Mouse (Mus musculus): ENCODE measurements around the gene Olfr1105. TPM values are rescaled to one million over a fixed set of nuclear protein-coding genes. Genes with fewer than 3 reads are reported as not detected.

The Olfr1105 gene
- total RNA-seq (2012; rRNA removed) (not detected in 2 replicates), polyA plus RNA-seq (2012; ENCODE audit: insufficient read depth in 1 of 2, insufficient read length in 2 of 2, low read depth in 1 of 2, low replicate concordance in 2 of 2, missing spikeins in 1 of 2) (not detected)

- TF ChIP-seq MEF2A (IDR thresholded peaks at IDR 0.05; ENCODE audit: extremely low read depth, insufficient replicate concordance, low read depth, low read length, poor library complexity, severe bottlenecking): no peak
- TF ChIP-seq GABPA (IDR thresholded peaks at IDR 0.05; ENCODE audit: low read depth, low read length): no peak
- no peak for TF ChIP-seq NELFE (IDR thresholded peaks at IDR 0.05; ENCODE audit: low read depth, low read length)
- TF ChIP-seq POLR2AphosphoS5 (IDR thresholded peaks at IDR 0.05; ENCODE audit: borderline replicate concordance, low read depth, low read length): no peak
- TF ChIP-seq KAT2A (conservative IDR thresholded peaks at IDR 0.05; ENCODE audit: low read depth, low read length): no peak
- TF ChIP-seq HCFC1 (IDR thresholded peaks at IDR 0.05; ENCODE audit: low read depth, low read length): no peak
- TF ChIP-seq BHLHE40 (IDR thresholded peaks at IDR 0.05; ENCODE audit: borderline replicate concordance, low read depth, low read length): no peak
- TF ChIP-seq MYC (IDR thresholded peaks at IDR 0.05; ENCODE audit: low read depth, low read length): no peak
- no peak for TF ChIP-seq E2F4 (IDR thresholded peaks at IDR 0.05; ENCODE audit: borderline replicate concordance, low read depth, low read length)
- no peak for TF ChIP-seq ZKSCAN1 (IDR thresholded peaks at IDR 0.05; ENCODE audit: low read depth, low read length)
- TF ChIP-seq ZC3H11A (IDR thresholded peaks at IDR 0.05; ENCODE audit: low read depth, low read length): no peak
- TF ChIP-seq SIN3A (IDR thresholded peaks at IDR 0.05; ENCODE audit: low read length): no peak
- no peak for TF ChIP-seq MAFK (IDR thresholded peaks at IDR 0.05; ENCODE audit: borderline replicate concordance, low read depth, low read length)
- TF ChIP-seq RCOR1 (IDR thresholded peaks at IDR 0.05; ENCODE audit: low read depth, low read length): no peak
- TF ChIP-seq TCF12 (IDR thresholded peaks at IDR 0.05; ENCODE audit: low read depth, low read length): no peak
- TF ChIP-seq MYB (IDR thresholded peaks at IDR 0.05; ENCODE audit: low read depth, low read length): no peak
- no peak for TF ChIP-seq USF2 (IDR thresholded peaks at IDR 0.05; ENCODE audit: borderline replicate concordance in 1 of 2, insufficient read depth in 1 of 2, low read depth in 1 of 2, low read length in 2 of 2)
- no peak for DNase-seq (ENCODE audit: low read depth, low spot score)
- H3K36me3 ChIP-seq (ENCODE audit: control insufficient read depth in 1 of 2, insufficient read depth in 2 of 2, low read length in 2 of 2): no peaks in the 10 kb centered on the region
- no peak within 1 kb of the TSS for H3K9ac ChIP-seq (ENCODE audit: control insufficient read depth, low read depth, low read length, poor library complexity, severe bottlenecking)
- H3K4me1 ChIP-seq (ENCODE audit: control insufficient read depth in 1 of 2, insufficient read depth in 2 of 2, low read length in 2 of 2): no peaks in the 10 kb centered on the region
- H3K9me3 ChIP-seq (replicated peaks; ENCODE audit: insufficient read depth, low read length): no peaks in the 10 kb centered on the region
- H3K79me2 ChIP-seq (ENCODE audit: control insufficient read depth, insufficient read depth, low read length, poor library complexity): no peaks in the 10 kb centered on the region
- H3K4me3 ChIP-seq (ENCODE audit: control insufficient read depth in 1 of 2, insufficient read depth in 1 of 2, low read depth in 2 of 2, low read length in 2 of 2): no peak within 1 kb of the TSS
- no peak within 1 kb of the TSS for H3K27ac ChIP-seq (ENCODE audit: control insufficient read depth, low read depth, low read length)
- no peaks in the 10 kb centered on the region for H3K27me3 ChIP-seq (ENCODE audit: control insufficient read depth in 1 of 2, insufficient read depth in 2 of 2, low read length in 2 of 2)
These were observed at the start of gene Olfr1105 for GRCm38 (mm10) chr2:87036431-87036830. Gene Olfr1105 (minus strand): TSS chr2:87036531.

GRCm38 (mm10) chr2:87075717-87076116, 39.4 kb upstream of the Olfr1105 start, which contains the start of gene Olfr1107:
Gene Olfr1107 (minus strand): TSS chr2:87075817.
- Histone ChIP-seq H3K27me3 (ENCODE audit: control insufficient read depth in 1 of 2, insufficient read depth in 2 of 2, low read length in 2 of 2) (no peaks in the 10 kb centered on the region), H3K4me1 (ENCODE audit: control insufficient read depth in 1 of 2, insufficient read depth in 2 of 2, low read length in 2 of 2) (no peaks in the 10 kb centered on the region), H3K27ac (ENCODE audit: control insufficient read depth, low read depth, low read length) (no peak within 1 kb of the TSS), H3K79me2 (ENCODE audit: control insufficient read depth, insufficient read depth, low read length, poor library complexity) (no peaks in the 10 kb centered on the region), H3K9me3 (replicated peaks; ENCODE audit: insufficient read depth, low read length) (no peaks in the 10 kb centered on the region), H3K36me3 (ENCODE audit: control insufficient read depth in 1 of 2, insufficient read depth in 2 of 2, low read length in 2 of 2) (no peaks in the 10 kb centered on the region), H3K4me3 (ENCODE audit: control insufficient read depth in 1 of 2, insufficient read depth in 1 of 2, low read depth in 2 of 2, low read length in 2 of 2) (no peak within 1 kb of the TSS), H3K9ac (ENCODE audit: control insufficient read depth, low read depth, low read length, poor library complexity, severe bottlenecking) (no peak within 1 kb of the TSS)
- DNase-seq (ENCODE audit: low read depth, low spot score): no peak
- TF ChIP-seq BHLHE40 (IDR thresholded peaks at IDR 0.05; ENCODE audit: borderline replicate concordance, low read depth, low read length) (no peak), JUND (IDR thresholded peaks at IDR 0.05; ENCODE audit: low read depth, low read length) (no peak), UBTF (IDR thresholded peaks at IDR 0.05; ENCODE audit: borderline replicate concordance, insufficient read depth, low read depth, low read length) (no peak), EP300 (IDR thresholded peaks at IDR 0.05; ENCODE audit: low read depth in 1 of 2, low read length in 2 of 2) (no peak), CHD1 (IDR thresholded peaks at IDR 0.05; ENCODE audit: low read depth, low read length) (no peak), ZC3H11A (IDR thresholded peaks at IDR 0.05; ENCODE audit: low read depth, low read length) (no peak), NELFE (IDR thresholded peaks at IDR 0.05; ENCODE audit: low read depth, low read length) (no peak)
